Mouse (Mus musculus) intestine, embryonic 14.5 days (tissue): ENCODE results near the gene Szrd1. TPM values are rescaled to one million over a fixed set of nuclear protein-coding genes. Genes with fewer than 3 reads are reported as not detected.

Experiments
- ATAC-seq: fragments of 200-750 bp; cut with Nextera tagmentation; replicated peaks from 2 replicates; pipeline ENCODE4 v1.8.0; 2017; ENCODE audit warnings: low read depth, moderate number of reproducible peaks, moderate TSS enrichment, moderate library complexity; ENCODE audit not compliant: low FRiP score, low TSS enrichment
- DNase-seq: peaks from one replicate; pipeline ENCODE4 v3.0.0-alpha.2; 2018; ENCODE audit warnings: low spot score
- H3K27ac ChIP-seq: fragments of 300-500 bp; sonication (generic); 2 replicates; pipeline ENCODE4 v1.5.1; 2014; ENCODE audit warnings: low read depth, mild to moderate bottlenecking, control low read depth
- H3K27me3 ChIP-seq: fragments of 300-500 bp; sonication (generic); replicated peaks from 2 replicates; pipeline ENCODE4 v1.6.1; 2014; ENCODE audit warnings: low read length, control low read depth; ENCODE audit not compliant: control insufficient read depth, insufficient read depth
- H3K36me3 ChIP-seq: fragments of 300-500 bp; sonication (generic); 2 replicates; pipeline ENCODE4 v1.6.1; 2014; ENCODE audit warnings: low read length, control low read depth; ENCODE audit not compliant: control insufficient read depth, insufficient read depth
- H3K4me1 ChIP-seq: fragments of 300-500 bp; sonication (generic); replicated peaks from 2 replicates; pipeline ENCODE4 v1.6.1; 2014; ENCODE audit warnings: low read length, control low read depth, mixed read lengths; ENCODE audit not compliant: control insufficient read depth, insufficient read depth
- H3K4me2 ChIP-seq: fragments of 300-500 bp; sonication (generic); 2 replicates; pipeline ENCODE4 v1.6.1; 2014; ENCODE audit warnings: low read length
- H3K4me3 ChIP-seq: fragments of 300-500 bp; sonication (generic); 2 replicates; pipeline ENCODE4 v1.5.1; 2014; ENCODE audit warnings: low read depth, low read length, control low read depth, mixed read lengths
- H3K9ac ChIP-seq: fragments of 300-500 bp; sonication (generic); 2 replicates; pipeline ENCODE4 v1.6.1; 2014; ENCODE audit warnings: mild to moderate bottlenecking, low read length
- H3K9me3 ChIP-seq: fragments of 300-500 bp; sonication (generic); 2 replicates; pipeline ENCODE4 v1.6.1; 2016; ENCODE audit warnings: low read length, control low read depth; ENCODE audit not compliant: control insufficient read depth
- WGBS: fragments of 180-500 bp; shearing (Covaris S2); extraction: QIAGEN DNeasy Blood & Tissue Kit; methylation state at CpG from one replicate; pipeline ENCODE4 v1.1.7; 2014; 5-methylcytosine and 5-hydroxymethylcytosine counted together
- polyA plus RNA-seq: library from polyadenylated mRNA; unstranded; fragments of >200 nt; fragmentation: Nextera tagmentation; extraction: Ambion mirVana; gene quantifications from 2 replicates; pipeline ENCODE4 v1.2.1, GENCODE M21; 2014

Szrd1 gene
- polyA plus RNA-seq, 1 experiment from 2014 or later, result 33.9 TPM

DNA sequence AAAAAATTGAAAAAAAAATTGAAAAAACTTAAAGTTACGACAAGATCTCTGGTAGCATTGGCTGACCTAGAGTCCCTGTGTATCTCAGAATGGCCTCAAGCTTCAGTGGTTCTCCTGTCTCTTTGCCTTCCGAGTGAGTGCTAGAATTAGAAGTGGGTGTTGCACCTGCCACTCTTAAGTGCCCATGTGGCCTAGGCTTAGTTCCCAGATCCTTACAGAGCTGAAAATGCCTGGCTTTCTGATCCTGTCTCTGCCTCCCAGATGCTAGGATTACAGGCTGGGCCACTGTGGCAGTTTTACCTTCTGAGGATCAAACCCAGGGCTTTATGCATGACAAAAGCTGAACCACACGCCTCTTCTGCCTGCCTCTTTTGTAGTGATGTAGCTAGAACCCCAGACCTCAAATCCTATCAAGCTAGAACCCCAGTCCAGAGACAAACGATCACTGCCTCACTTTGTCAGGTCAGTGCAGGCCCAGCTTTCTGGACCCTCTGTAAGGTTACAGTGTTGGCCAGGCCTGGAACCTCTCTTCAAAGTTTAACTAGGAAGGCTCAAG, 75.4 kb downstream of the Szrd1 start:
- 90% methylated on average over 4 of the region's 4 CpGs for WGBS
- H3K4me1 ChIP-seq, result peaks cover 7% of the 10 kb centered on the region; the same call in 1 of the 2 replicates
- H3K27me3 ChIP-seq, result no peaks in the 10 kb centered on the region
- peaks cover 38% of the 10 kb centered on the region for H3K36me3 ChIP-seq
- no peak overlapping the region for H3K27ac ChIP-seq
- ATAC-seq, result no peak
- no peak overlapping the region for H3K4me3 ChIP-seq
- H3K9ac ChIP-seq, result no peak overlapping the region
- no peak overlapping the region for H3K4me2 ChIP-seq
- DNase-seq, result no peak
- H3K9me3 ChIP-seq, result no peaks in the 10 kb centered on the region

Other genes starting within 250 kb of the Szrd1 start
- gene Padi2, start 233.4 kb downstream of the Szrd1 start, polyA plus RNA-seq, result 1.9 and 2.5 TPM in 2 replicates
- gene Sdhb, start 178.6 kb downstream of the Szrd1 start, polyA plus RNA-seq, result 457 and 488 TPM in 2 replicates
- 33.3 and 40.0 TPM in 2 replicates for gene Atp13a2, start 152.9 kb downstream of the Szrd1 start, polyA plus RNA-seq
- gene Mfap2, start 129.4 kb downstream of the Szrd1 start, polyA plus RNA-seq, result 489 and 509 TPM in 2 replicates
- gene Crocc, start 79.2 kb downstream of the Szrd1 start, polyA plus RNA-seq, result 6.6 TPM in 2 replicates
- gene Necap2, start 61.4 kb downstream of the Szrd1 start, polyA plus RNA-seq, result 59.7 and 60.0 TPM in 2 replicates
- 0.20 and 0.31 TPM in 2 replicates for gene Spata21, start 51.4 kb downstream of the Szrd1 start, polyA plus RNA-seq
- 25.9 and 26.0 TPM in 2 replicates for gene Fbxo42, start 8.1 kb upstream of the Szrd1 start, polyA plus RNA-seq
- 4.6 and 4.9 TPM in 2 replicates for gene Rsg1, start 74.2 kb upstream of the Szrd1 start, polyA plus RNA-seq
- gene Arhgef19, start 99.7 kb upstream of the Szrd1 start, polyA plus RNA-seq, result 14.2 and 15.8 TPM in 2 replicates
- gene Epha2, start 161.5 kb upstream of the Szrd1 start, polyA plus RNA-seq, result 3.4 and 3.5 TPM in 2 replicates
- gene Fam131c, start 228.4 kb upstream of the Szrd1 start, polyA plus RNA-seq, result 2.4 and 2.9 TPM in 2 replicates